Mouse (Mus musculus) heart, postnatal 36 days (tissue): ENCODE measurements around the gene Lpgat1. TPM values are rescaled to one million over a fixed set of nuclear protein-coding genes. Genes with fewer than 3 reads are reported as not detected.

Experiments used
- DNase-seq, 2 experiments: peaks; one replicate each; pipeline ENCODE4 v3.0.0; 2021 to 2022
- intact Hi-C: fragments of 180-260 bp; cut with DNase I; formaldehyde crosslinking; loops from one replicate; pipeline ENCODE4 v1.15.1; 2025
- total RNA-seq, 2 experiments: library from RNA; stranded (reverse); gene quantifications; 2 replicates each; pipeline ENCODE4 v1.2.3; 2021

Lpgat1 gene
- total RNA-seq, 2 experiments from 2014 or later: 92.8 to 96.5 TPM

GRCm38 (mm10) chr1:191724385-191725061 is 6.9 kb downstream of the Lpgat1 start:
- intact Hi-C loops: loop anchor here (5.0 to 10.0 kb wide), 2 partner anchors 33 to 400 kb away; partner anchors contain the start of gene Tmem206
- no peak for DNase-seq

GRCm38 (mm10) chr1:191732623-191733022 is 15.0 kb downstream of the Lpgat1 start:
- intact Hi-C loops: no loop called here
- DNase-seq: no peak

- no peak for DNase-seq
- intact Hi-C loops: no loop called here
Observed at GRCm38 (mm10) chr1:191733822-191734221, 16.2 kb downstream of the Lpgat1 start.

GRCm38 (mm10) chr1:191736425-191736824 is 18.8 kb downstream of the Lpgat1 start:
- intact Hi-C loops: no loop called here
- DNase-seq: no peak

- DNase-seq: no peak
- intact Hi-C loops: no loop called here
Observed at GRCm38 (mm10) chr1:191737871-191738270, 20.2 kb downstream of the Lpgat1 start.

- intact Hi-C loops: no loop called here
Observed at GRCm38 (mm10) chr1:191738726-191739125, 21.1 kb downstream of the Lpgat1 start.

GRCm38 (mm10) chr1:191740587-191741361 is 23.1 kb downstream of the Lpgat1 start:
- intact Hi-C loops: no loop called here
- DNase-seq: no peak

More at GRCm38 (mm10) chr1:191738726-191739125, 21.1 kb downstream of the Lpgat1 start:
- no peak for DNase-seq

- intact Hi-C loops: no loop called here
- DNase-seq: no peak
Observed at GRCm38 (mm10) chr1:191741635-191742034, 24.0 kb downstream of the Lpgat1 start.

- intact Hi-C loops: no loop called here
Observed at GRCm38 (mm10) chr1:191748431-191748830, 30.8 kb downstream of the Lpgat1 start.

GRCm38 (mm10) chr1:191756520-191757199 is 39.0 kb downstream of the Lpgat1 start:
- intact Hi-C loops: loop anchor here (5.0 kb wide), 1 partner anchor 34 kb away; no protein-coding TSS in a partner anchor
- no peak for DNase-seq

More at GRCm38 (mm10) chr1:191748431-191748830, 30.8 kb downstream of the Lpgat1 start:
- DNase-seq: no peak

GRCm38 (mm10) chr1:191774106-191774505 is 56.5 kb downstream of the Lpgat1 start:
- intact Hi-C loops: no loop called here
- no peak for DNase-seq

GRCm38 (mm10) chr1:191775116-191775515 is 57.5 kb downstream of the Lpgat1 start:
- intact Hi-C loops: no loop called here
- no peak for DNase-seq

GRCm38 (mm10) chr1:191777521-191777920 is 59.9 kb downstream of the Lpgat1 start:
- no peak for DNase-seq
- intact Hi-C loops: no loop called here

- DNase-seq: no peak
- intact Hi-C loops: no loop called here
Observed at GRCm38 (mm10) chr1:191780470-191780869, 62.8 kb downstream of the Lpgat1 start.

- no peak for DNase-seq
- intact Hi-C loops: no loop called here
Observed at GRCm38 (mm10) chr1:191785108-191785507, 67.5 kb downstream of the Lpgat1 start.

GRCm38 (mm10) chr1:191786255-191786654 is 68.6 kb downstream of the Lpgat1 start:
- intact Hi-C loops: no loop called here
- no peak for DNase-seq

GRCm38 (mm10) chr1:191787379-191787778 is 69.7 kb downstream of the Lpgat1 start:
- intact Hi-C loops: no loop called here
- no peak for DNase-seq

GRCm38 (mm10) chr1:191792991-191793390 is 75.4 kb downstream of the Lpgat1 start:
- DNase-seq: no peak
- intact Hi-C loops: no loop called here

- intact Hi-C loops: no loop called here
- no peak for DNase-seq
Observed at GRCm38 (mm10) chr1:191793888-191794532, 76.4 kb downstream of the Lpgat1 start.

- DNase-seq: no peak
- intact Hi-C loops: no loop called here
Observed at GRCm38 (mm10) chr1:191796238-191796896, 78.7 kb downstream of the Lpgat1 start.
